Mouse (Mus musculus): ENCODE measurements at regions not wholly inside any gene's neighbourhood (a gene's known extent, or its start where the extent isn't known, plus 50 kb on each side); places are given as distances from the start of the nearest gene placed in this dataset.

DNA sequence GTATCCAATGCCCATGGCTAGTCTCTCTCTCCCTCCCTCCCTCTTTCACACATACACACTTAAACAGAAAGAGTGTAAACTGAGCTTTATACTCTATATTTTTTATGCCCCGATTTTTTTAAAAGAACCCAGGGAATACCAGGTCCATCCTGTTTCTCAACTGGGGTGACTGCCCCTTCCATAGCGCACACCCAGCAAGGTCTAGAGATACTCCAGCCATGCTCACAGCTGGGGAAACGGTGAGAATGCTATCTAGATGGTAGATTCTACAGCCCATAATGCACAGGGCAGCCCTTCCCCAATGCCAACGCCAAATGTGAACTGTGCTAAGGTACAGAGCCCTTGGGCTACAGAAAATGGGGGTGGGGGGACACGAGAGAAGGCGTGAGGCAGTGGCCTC, 51.2 kb upstream of the Tln2 start:
- DNase-seq (ENCODE audit: low spot score), result no peak
- no peaks in the 10 kb centered on the region for H3K27me3 ChIP-seq (ENCODE audit: control insufficient read depth, insufficient read depth, low read length)
- no peaks in the 10 kb centered on the region; the same call in 1 of the 2 replicates for H3K4me1 ChIP-seq (ENCODE audit: control insufficient read depth, insufficient read depth, low read length)
- H3K27ac ChIP-seq (replicated peaks; ENCODE audit: low read depth, low read length), result no peak overlapping the region
- no peak for ATAC-seq (replicated peaks; ENCODE audit: insufficient number of reproducible peaks, low FRiP score, low TSS enrichment, low read depth)
- no peak overlapping the region for H3K9ac ChIP-seq (replicated peaks; ENCODE audit: low read length)
- WGBS, result 93% methylated on average over 6 of the region's 6 CpGs
- H3K9me3 ChIP-seq (replicated peaks; ENCODE audit: control insufficient read depth, low read length), result no peaks in the 10 kb centered on the region
- no peak overlapping the region for H3K4me2 ChIP-seq (ENCODE audit: low read depth, low read length)
- no peaks in the 10 kb centered on the region for H3K36me3 ChIP-seq (replicated peaks; ENCODE audit: control insufficient read depth, insufficient read depth, low read depth, low read length)
- no peak overlapping the region for H3K4me3 ChIP-seq (ENCODE audit: low read depth, low read length)

DNA sequence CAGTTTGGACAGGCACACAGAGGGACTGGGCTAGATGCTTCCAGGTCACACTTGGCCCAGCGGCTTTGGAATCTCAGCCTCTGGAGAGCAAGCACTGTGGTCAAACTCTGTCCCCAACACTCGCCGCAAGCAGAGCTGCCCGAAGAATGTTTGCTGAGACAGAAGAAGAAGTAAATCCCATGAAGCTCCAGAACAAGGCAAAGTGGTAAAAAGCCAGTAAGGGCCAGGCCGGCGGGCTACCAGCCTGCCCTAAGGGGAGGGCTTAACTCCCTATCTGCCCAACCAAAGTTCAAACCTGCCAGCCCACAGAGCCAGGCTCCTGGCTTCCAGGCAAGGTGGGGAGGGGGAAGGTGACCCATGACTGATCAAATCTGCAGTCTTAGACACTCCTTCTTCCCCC, 52.2 kb upstream of the Tln2 start:
- Histone ChIP-seq H3K27ac (replicated peaks; ENCODE audit: low read depth, low read length) (no peak overlapping the region), H3K4me1 (ENCODE audit: control insufficient read depth, insufficient read depth, low read length) (no peaks in the 10 kb centered on the region), H3K4me2 (ENCODE audit: low read depth, low read length) (no peak overlapping the region), H3K9ac (replicated peaks; ENCODE audit: low read length) (no peak overlapping the region), H3K27me3 (ENCODE audit: control insufficient read depth, insufficient read depth, low read length) (no peaks in the 10 kb centered on the region), H3K36me3 (replicated peaks; ENCODE audit: control insufficient read depth, insufficient read depth, low read depth, low read length) (no peaks in the 10 kb centered on the region), H3K9me3 (replicated peaks; ENCODE audit: control insufficient read depth, low read length) (no peaks in the 10 kb centered on the region), H3K4me3 (ENCODE audit: low read depth, low read length) (no peak overlapping the region)
- no peak for DNase-seq (ENCODE audit: low spot score)
- ATAC-seq (replicated peaks; ENCODE audit: insufficient number of reproducible peaks, low FRiP score, low TSS enrichment, low read depth), result no peak
- WGBS, result 78% methylated on average over 6 of the region's 6 CpGs

DNA sequence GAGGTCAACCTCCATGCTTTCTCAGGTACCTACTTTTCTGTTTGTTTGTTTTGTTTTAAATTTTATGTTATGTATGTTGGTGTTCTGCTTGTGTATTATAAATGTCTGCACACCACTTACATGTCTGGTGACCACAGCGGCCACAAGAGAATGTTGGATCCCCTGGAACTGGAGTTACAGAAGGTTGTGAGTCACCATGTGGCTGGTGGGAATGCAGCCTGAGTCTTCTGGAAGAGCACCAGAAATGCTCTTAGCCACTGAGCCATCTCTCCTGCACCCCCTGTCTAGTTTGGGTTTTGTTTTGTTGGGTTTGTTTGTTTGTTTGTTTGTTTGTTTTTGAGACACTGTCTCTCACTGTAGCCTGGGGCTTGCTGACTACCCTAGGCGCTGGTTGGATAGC, 52.6 kb upstream of the Tln2 start:
- Histone ChIP-seq H3K9ac (replicated peaks; ENCODE audit: low read length) (no peak overlapping the region), H3K36me3 (replicated peaks; ENCODE audit: control insufficient read depth, insufficient read depth, low read depth, low read length) (no peaks in the 10 kb centered on the region), H3K27ac (replicated peaks; ENCODE audit: low read depth, low read length) (no peak overlapping the region), H3K4me3 (ENCODE audit: low read depth, low read length) (no peak overlapping the region), H3K27me3 (ENCODE audit: control insufficient read depth, insufficient read depth, low read length) (no peaks in the 10 kb centered on the region), H3K9me3 (replicated peaks; ENCODE audit: control insufficient read depth, low read length) (no peaks in the 10 kb centered on the region), H3K4me1 (ENCODE audit: control insufficient read depth, insufficient read depth, low read length) (no peaks in the 10 kb centered on the region), H3K4me2 (ENCODE audit: low read depth, low read length) (no peak overlapping the region)
- no peak for DNase-seq (ENCODE audit: low spot score)
- no peak for ATAC-seq (replicated peaks; ENCODE audit: insufficient number of reproducible peaks, low FRiP score, low TSS enrichment, low read depth)
- 98% methylated on average over 2 of the region's 2 CpGs for WGBS

DNA sequence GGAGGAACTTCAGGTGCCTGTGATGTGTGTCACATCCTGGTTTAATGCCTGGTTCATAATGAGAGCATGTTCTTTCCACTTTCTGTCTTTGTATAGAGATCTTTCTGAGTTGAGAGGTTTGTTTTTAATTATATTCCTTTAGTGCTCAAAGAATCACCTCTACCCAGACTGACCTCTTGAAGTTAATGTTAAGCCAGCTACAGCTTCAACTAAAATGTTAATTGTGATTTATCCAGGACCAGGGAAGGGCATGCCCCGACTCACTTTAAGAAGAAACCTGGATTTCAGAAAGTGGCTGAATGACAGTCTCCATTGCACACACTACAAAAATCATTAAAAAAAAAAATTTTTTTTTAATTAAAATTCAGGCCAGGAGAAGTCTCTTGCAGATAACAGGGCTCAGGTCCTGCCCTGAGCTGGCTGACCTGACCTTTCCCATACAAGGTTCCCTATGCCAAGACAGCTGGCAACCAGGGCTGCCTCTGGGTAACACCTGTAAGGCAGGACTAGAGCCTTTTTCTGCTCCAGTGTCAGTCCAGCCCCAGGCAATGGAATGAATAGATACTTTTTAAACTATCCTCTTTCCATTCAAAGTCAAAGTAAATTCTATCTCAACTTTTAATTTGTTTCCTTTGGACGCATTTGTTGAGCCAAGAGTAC, 54.7 kb upstream of the Tln2 start:
- no peaks in the 10 kb centered on the region for H3K27me3 ChIP-seq (ENCODE audit: control insufficient read depth, insufficient read depth, low read length)
- ATAC-seq (replicated peaks; ENCODE audit: insufficient number of reproducible peaks, low FRiP score, low TSS enrichment, low read depth) (no peak), DNase-seq (ENCODE audit: low spot score) (no peak)
- no peak overlapping the region for H3K4me2 ChIP-seq (ENCODE audit: low read depth, low read length)
- H3K4me3 ChIP-seq (ENCODE audit: low read depth, low read length), result no peak overlapping the region
- H3K36me3 ChIP-seq (replicated peaks; ENCODE audit: control insufficient read depth, insufficient read depth, low read depth, low read length), result no peaks in the 10 kb centered on the region
- no peak overlapping the region for H3K27ac ChIP-seq (replicated peaks; ENCODE audit: low read depth, low read length)
- no peaks in the 10 kb centered on the region for H3K9me3 ChIP-seq (replicated peaks; ENCODE audit: control insufficient read depth, low read length)
- WGBS, result 35% methylated on average over 2 of the region's 2 CpGs
- H3K9ac ChIP-seq (replicated peaks; ENCODE audit: low read length), result no peak overlapping the region
- H3K4me1 ChIP-seq (ENCODE audit: control insufficient read depth, insufficient read depth, low read length), result no peaks in the 10 kb centered on the region

DNA sequence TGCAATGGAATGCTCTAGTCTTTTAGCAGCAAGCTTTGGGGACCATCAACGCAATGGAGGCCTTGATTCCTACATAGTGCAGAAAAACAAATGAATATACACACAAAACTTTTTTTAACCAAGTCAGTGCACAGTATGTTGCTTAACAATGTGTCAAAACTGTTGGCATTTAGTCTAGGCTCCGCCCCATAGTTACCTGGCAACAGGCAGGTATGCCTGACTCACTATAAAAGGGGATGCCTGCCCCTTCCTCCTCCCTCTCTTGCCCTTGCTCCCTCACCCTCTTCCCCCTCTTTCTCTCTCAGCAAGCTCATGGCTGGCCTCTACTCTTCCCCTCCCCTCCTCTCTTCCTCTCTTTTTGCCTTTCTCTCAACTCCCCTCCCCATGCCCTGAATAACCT, 56.7 kb upstream of the Tln2 start:
- no peak for DNase-seq (ENCODE audit: low spot score)
- WGBS, result 77% methylated on average over 2 of the region's 2 CpGs
- Histone ChIP-seq H3K9me3 (replicated peaks; ENCODE audit: control insufficient read depth, low read length) (no peaks in the 10 kb centered on the region), H3K9ac (replicated peaks; ENCODE audit: low read length) (no peak overlapping the region), H3K27ac (replicated peaks; ENCODE audit: low read depth, low read length) (0 out of 2 replicates have a peak overlapping the region, but pooled peaks have one; percentile 8), H3K4me2 (ENCODE audit: low read depth, low read length) (no peak overlapping the region), H3K27me3 (ENCODE audit: control insufficient read depth, insufficient read depth, low read length) (no peaks in the 10 kb centered on the region), H3K36me3 (replicated peaks; ENCODE audit: control insufficient read depth, insufficient read depth, low read depth, low read length) (no peaks in the 10 kb centered on the region), H3K4me3 (ENCODE audit: low read depth, low read length) (no peak overlapping the region), H3K4me1 (ENCODE audit: control insufficient read depth, insufficient read depth, low read length) (no peaks in the 10 kb centered on the region)
- no peak for ATAC-seq (replicated peaks; ENCODE audit: insufficient number of reproducible peaks, low FRiP score, low TSS enrichment, low read depth)

DNA sequence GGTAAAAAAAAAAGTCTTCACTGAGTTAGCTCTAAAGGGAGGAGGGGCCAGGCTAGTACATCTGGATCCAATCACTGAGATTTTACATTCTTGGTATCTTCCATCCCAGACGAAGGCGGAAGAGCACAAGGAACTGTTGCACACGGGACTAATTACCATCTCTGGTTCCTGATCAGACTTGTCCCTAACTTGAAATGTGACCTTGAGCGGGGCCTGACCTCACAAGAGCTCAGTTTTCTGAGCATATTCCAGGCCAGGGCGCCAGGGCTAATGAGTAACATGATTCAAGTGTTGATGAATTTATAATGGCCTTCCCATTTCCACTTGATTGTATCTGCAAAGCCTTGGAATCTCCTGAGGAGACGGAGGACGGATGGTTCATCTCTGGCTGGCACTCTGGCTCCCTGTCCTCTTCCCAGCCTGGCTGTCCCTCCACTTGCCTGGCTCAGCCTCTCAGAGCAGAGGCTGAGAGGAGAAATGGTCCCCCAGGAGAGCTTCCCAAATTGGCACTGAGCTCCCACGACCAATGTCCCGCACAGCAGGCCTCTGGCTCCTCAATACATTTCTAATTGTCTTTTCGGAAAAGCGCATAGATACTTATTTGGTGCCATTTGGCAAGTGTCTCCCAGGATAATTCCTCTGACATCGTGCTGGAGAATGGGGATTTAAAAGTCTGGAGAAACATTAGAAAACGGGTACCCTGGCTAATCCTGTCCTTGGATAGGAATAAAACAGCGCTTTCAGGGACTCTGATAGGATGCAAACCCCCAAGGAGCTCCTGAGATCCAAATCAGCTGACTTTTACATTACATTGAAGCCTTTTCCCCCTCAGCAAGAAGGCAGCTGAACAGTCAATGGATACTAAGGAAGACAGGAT, 58.1 kb upstream of the Tln2 start:
- Histone ChIP-seq H3K9me3 (replicated peaks; ENCODE audit: control insufficient read depth, low read length) (no peaks in the 10 kb centered on the region), H3K4me3 (ENCODE audit: low read depth, low read length) (no peak overlapping the region), H3K9ac (replicated peaks; ENCODE audit: low read length) (no peak overlapping the region), H3K36me3 (replicated peaks; ENCODE audit: control insufficient read depth, insufficient read depth, low read depth, low read length) (no peaks in the 10 kb centered on the region), H3K4me2 (ENCODE audit: low read depth, low read length) (no peak overlapping the region), H3K27ac (replicated peaks; ENCODE audit: low read depth, low read length) (peak overlapping the region; percentile 43), H3K27me3 (ENCODE audit: control insufficient read depth, insufficient read depth, low read length) (no peaks in the 10 kb centered on the region), H3K4me1 (ENCODE audit: control insufficient read depth, insufficient read depth, low read length) (no peaks in the 10 kb centered on the region)
- DNase-seq (ENCODE audit: low spot score), result peak; percentile 95
- ATAC-seq (replicated peaks; ENCODE audit: insufficient number of reproducible peaks, low FRiP score, low TSS enrichment, low read depth), result no peak; the same call in 1 of the 2 replicates
- WGBS, result 15% methylated on average over 14 of the region's 14 CpGs

DNA sequence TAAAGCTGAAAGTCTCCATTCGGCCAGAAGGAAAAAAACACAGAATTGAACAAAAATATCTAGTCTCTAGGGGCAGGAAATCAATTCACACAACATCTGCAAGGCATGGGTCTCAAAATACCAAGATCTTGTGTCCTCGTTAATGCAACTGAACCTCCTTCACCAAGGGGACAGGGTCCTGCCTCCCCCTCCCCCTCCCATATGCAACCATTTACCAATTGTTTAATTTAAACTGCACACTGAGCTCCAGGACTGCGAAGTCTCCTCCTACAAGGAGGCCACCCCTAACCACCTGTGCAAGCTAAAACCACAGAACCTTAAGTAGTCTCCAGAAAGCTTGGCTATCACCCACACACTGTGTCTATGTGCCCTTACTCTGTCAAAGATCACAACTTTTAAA, 61.4 kb upstream of the Tln2 start:
- Histone ChIP-seq H3K4me2 (ENCODE audit: low read depth, low read length) (no peak overlapping the region), H3K27ac (replicated peaks; ENCODE audit: low read depth, low read length) (no peak overlapping the region), H3K9ac (replicated peaks; ENCODE audit: low read length) (no peak overlapping the region), H3K4me1 (ENCODE audit: control insufficient read depth, insufficient read depth, low read length) (no peaks in the 10 kb centered on the region), H3K4me3 (ENCODE audit: low read depth, low read length) (no peak overlapping the region), H3K36me3 (replicated peaks; ENCODE audit: control insufficient read depth, insufficient read depth, low read depth, low read length) (no peaks in the 10 kb centered on the region), H3K27me3 (ENCODE audit: control insufficient read depth, insufficient read depth, low read length) (no peaks in the 10 kb centered on the region), H3K9me3 (replicated peaks; ENCODE audit: control insufficient read depth, low read length) (no peaks in the 10 kb centered on the region)
- ATAC-seq (replicated peaks; ENCODE audit: insufficient number of reproducible peaks, low FRiP score, low TSS enrichment, low read depth), result no peak
- DNase-seq (ENCODE audit: low spot score), result peak; percentile 72
- 26% methylated on average over 3 of the region's 3 CpGs for WGBS

DNA sequence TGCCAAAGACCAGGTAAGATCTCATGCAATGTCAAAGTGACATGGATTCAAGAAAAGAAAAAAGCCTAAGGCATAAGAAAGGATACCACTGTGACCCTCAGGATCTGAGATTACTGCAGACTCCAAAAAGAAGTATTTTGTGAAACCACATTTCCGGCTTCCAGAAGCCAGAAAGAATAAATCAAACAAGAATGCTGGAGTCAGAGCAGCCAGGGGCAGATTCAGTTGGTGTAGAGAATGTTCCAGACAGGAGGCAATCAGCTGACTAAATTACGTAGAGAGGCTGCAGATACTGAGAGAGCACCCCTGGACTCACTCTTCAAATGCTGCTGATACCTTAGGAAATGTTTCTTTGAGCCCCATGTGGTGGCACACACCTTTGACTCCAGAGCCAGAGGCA, 67.7 kb upstream of the Tln2 start:
- Histone ChIP-seq H3K4me1 (ENCODE audit: control insufficient read depth, insufficient read depth, low read length) (peaks cover 4% of the 10 kb centered on the region), H3K9ac (replicated peaks; ENCODE audit: low read length) (no peak overlapping the region), H3K27me3 (ENCODE audit: control insufficient read depth, insufficient read depth, low read length) (no peaks in the 10 kb centered on the region), H3K4me3 (ENCODE audit: low read depth, low read length) (no peak overlapping the region), H3K9me3 (replicated peaks; ENCODE audit: control insufficient read depth, low read length) (no peaks in the 10 kb centered on the region), H3K4me2 (ENCODE audit: low read depth, low read length) (no peak overlapping the region), H3K36me3 (replicated peaks; ENCODE audit: control insufficient read depth, insufficient read depth, low read depth, low read length) (no peaks in the 10 kb centered on the region), H3K27ac (replicated peaks; ENCODE audit: low read depth, low read length) (no peak overlapping the region)
- no peak for DNase-seq (ENCODE audit: low spot score)
- ATAC-seq (replicated peaks; ENCODE audit: insufficient number of reproducible peaks, low FRiP score, low TSS enrichment, low read depth), result no peak
- 75% methylated on average over 2 of the region's 2 CpGs for WGBS

Measured in embryonic facial prominence, embryonic 11.5 days (tissue).